Mouse (Mus musculus): Measurements from ENCODE around the gene Tuba1a. TPM values are rescaled to one million over a fixed set of nuclear protein-coding genes. Genes with fewer than 3 reads are reported as not detected.

Tuba1a gene
- polyA plus RNA-seq (2015; fragmentation: Nextera tagmentation; extraction: Ambion mirVana): 97.1 and 109 TPM in 2 replicates

DNA sequence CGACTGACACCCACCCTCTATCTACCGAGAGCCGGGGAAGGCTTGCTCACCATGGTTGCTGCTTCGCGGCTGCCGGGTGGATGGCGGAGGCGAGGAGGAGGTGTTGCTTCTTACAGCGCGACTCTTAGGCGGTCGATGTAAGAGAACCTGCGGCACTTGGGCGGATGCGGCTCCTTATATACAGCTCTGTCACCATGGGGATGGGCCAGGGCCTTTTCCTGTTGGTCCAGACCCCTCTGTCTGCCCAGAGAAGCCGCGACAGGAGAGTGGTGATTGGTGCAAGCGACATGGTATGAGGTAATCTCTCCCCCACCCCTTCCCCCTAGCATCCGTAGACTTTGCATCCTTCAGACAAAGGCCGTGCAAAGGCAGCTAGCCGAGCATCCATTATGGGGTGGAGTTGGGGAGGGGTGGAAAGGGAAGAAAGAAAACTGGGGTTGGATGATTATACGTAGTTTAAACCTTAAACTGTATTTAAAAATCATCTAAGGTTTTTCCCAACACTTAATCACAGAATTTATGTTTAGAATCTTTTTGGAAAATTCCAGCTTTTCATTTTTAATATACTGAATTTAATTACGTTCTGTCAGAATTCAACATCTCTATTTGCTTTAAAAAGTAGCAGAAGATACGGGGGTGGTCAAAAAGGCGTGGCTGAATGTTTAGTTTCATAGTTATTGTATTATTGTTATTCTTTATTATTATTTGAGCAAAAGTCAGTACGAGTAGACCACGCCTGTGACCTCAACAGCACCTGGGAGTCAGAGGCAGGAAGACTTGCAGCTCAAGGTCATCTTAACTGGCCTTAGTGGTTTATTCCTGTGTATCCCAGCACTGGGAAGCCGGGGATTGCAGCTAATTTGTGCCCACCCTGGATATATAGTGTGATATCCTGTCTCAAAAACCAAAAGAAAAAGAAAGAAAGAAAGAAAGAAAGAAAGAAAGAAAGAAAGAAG is at the start of gene Tuba1a, which contains the start of gene Gm49450:
Gene Tuba1a (minus strand): TSS at position 303 of the 956 bp plus-strand sequence.
Gene Gm49450 (minus strand): TSS at position 151 of the 956 bp plus-strand sequence.

DNA sequence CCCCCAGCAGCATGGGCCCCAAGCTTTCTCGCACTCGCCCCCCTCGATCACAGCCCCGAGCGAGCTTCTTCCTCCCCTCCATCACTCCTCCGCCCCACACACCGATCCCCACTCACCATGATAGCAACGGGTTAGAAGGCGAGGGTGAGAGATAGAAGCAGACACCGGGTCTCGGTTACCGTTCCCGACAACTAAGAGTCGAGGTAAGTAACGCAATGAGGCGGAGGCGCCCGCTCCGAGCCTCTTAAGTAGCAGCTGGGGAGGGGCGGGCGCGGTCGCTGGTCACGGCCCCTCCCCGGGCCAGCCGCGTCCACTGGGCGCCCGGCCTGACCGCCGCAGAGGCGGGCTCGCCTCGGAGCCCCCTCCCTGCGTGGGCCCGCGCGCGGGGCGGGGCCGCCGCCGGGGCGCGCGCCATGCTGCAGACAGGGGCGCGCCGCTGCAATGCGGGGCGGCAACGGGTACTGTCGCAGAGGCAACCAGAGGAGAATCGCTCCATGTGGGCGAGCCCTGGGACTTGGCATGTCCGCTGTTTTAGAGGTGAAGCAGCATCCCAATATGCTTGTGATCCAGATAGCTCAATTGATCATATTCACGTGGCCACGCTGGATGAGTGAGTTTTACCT is 19.2 kb downstream of the Tuba1a start, which contains the start of gene Tuba1b:
Gene Tuba1b (minus strand): TSS at position 349 of the 623 bp plus-strand sequence.

DNA sequence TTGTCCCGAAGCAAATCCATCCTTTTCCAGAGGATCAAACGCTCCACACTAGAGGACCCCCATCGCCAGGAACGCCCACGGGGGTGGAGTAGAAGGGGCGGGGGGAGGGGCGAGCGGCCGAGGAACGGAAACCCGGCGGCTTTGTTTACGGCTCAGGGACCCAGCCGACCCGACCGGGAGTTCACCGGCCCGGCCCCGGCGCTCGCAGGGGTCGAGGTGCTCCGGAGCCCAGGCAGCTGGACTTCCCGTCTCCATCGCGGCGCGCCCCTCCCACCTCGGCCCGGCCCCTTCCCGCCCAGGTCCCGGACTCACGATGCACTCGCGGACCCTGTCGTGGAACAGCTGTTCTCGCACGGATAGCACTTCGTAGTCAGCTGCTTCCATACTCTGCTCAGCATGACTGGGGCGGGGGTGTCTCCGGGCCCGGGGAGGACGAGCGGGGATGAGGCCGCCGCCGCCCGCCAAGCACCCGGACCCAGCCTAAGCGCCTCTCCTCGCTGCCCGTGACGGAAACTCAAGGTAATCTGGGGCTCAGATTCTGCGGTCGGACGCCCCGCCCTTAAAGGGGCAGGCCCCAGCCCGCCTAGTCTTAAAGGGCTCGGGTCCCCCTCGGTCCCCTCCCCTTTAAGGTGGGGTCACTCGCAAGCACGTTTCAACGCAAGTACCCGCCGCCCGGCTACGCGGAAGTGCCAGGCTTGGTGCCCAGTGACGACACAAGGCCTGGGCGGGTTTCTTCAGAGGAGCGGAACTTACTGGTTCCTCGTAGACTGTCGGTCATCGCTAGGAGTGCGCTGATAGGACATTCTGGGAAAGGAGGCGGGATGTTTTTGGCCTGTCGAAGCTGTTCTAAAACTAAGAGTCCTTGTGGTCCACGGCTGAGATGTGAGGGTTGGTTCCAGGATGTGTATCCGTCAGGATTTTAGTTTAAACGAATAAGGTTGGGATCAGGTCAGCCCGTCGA is 35.7 kb downstream of the Tuba1a start, which contains the start of gene Lmbr1l:
Gene Lmbr1l (minus strand): TSS at position 694 of the 961 bp plus-strand sequence.

Other genes starting within 250 kb of the Tuba1a start
- 0.18 TPM in 1 of 2 replicates, not detected in the other for gene Ccdc65, start 245.5 kb downstream of the Tuba1a start, polyA plus RNA-seq (2015; fragmentation: Nextera tagmentation; extraction: Ambion mirVana)
- gene Fkbp11, start 225.5 kb downstream of the Tuba1a start, polyA plus RNA-seq (2015; fragmentation: Nextera tagmentation; extraction: Ambion mirVana): 15.8 and 16.0 TPM in 2 replicates
- 12.4 and 15.3 TPM in 2 replicates for gene Arf3, start 190.5 kb downstream of the Tuba1a start, polyA plus RNA-seq (2015; fragmentation: Nextera tagmentation; extraction: Ambion mirVana)
- 0.05 and 0.08 TPM in 2 replicates for gene Wnt10b, start 175.6 kb downstream of the Tuba1a start, polyA plus RNA-seq (2015; fragmentation: Nextera tagmentation; extraction: Ambion mirVana)
- gene Wnt1, start 163.8 kb downstream of the Tuba1a start, polyA plus RNA-seq (2015; fragmentation: Nextera tagmentation; extraction: Ambion mirVana): not detected in 2 replicates
- 0.02 TPM in 1 of 2 replicates, not detected in the other for gene Ddn, start 144.2 kb downstream of the Tuba1a start, polyA plus RNA-seq (2015; fragmentation: Nextera tagmentation; extraction: Ambion mirVana)
- gene Prkag1, start 122.2 kb downstream of the Tuba1a start, polyA plus RNA-seq (2015; fragmentation: Nextera tagmentation; extraction: Ambion mirVana): 98.2 and 100 TPM in 2 replicates
- 8.7 and 9.7 TPM in 2 replicates for gene Kmt2d, start 82.5 kb downstream of the Tuba1a start, polyA plus RNA-seq (2015; fragmentation: Nextera tagmentation; extraction: Ambion mirVana)
- gene Rhebl1, start 59.2 kb downstream of the Tuba1a start, polyA plus RNA-seq (2015; fragmentation: Nextera tagmentation; extraction: Ambion mirVana): 7.1 and 7.7 TPM in 2 replicates
- 0.46 and 0.58 TPM in 2 replicates for gene Dhh, start 55.2 kb downstream of the Tuba1a start, polyA plus RNA-seq (2015; fragmentation: Nextera tagmentation; extraction: Ambion mirVana)
- gene Lmbr1l, start 35.5 kb downstream of the Tuba1a start, polyA plus RNA-seq (2015; fragmentation: Nextera tagmentation; extraction: Ambion mirVana): 6.4 and 8.6 TPM in 2 replicates
- 1,054 and 1,116 TPM in 2 replicates for gene Tuba1b, start 19.1 kb downstream of the Tuba1a start, polyA plus RNA-seq (2015; fragmentation: Nextera tagmentation; extraction: Ambion mirVana)
- gene Gm49450, start 152 bp downstream of the Tuba1a start, polyA plus RNA-seq (2015; fragmentation: Nextera tagmentation; extraction: Ambion mirVana): not detected in 2 replicates
- 222 and 241 TPM in 2 replicates for gene Tuba1c, start 76.2 kb upstream of the Tuba1a start, polyA plus RNA-seq (2015; fragmentation: Nextera tagmentation; extraction: Ambion mirVana)
- gene Prph, start 101.5 kb upstream of the Tuba1a start, polyA plus RNA-seq (2015; fragmentation: Nextera tagmentation; extraction: Ambion mirVana): 1.5 and 1.8 TPM in 2 replicates
- gene Troap, start 120.9 kb upstream of the Tuba1a start, polyA plus RNA-seq (2015; fragmentation: Nextera tagmentation; extraction: Ambion mirVana): 18.9 and 20.9 TPM in 2 replicates
- gene C1ql4, start 134.1 kb upstream of the Tuba1a start, polyA plus RNA-seq (2015; fragmentation: Nextera tagmentation; extraction: Ambion mirVana): not detected in 2 replicates
- gene Dnajc22, start 139.5 kb upstream of the Tuba1a start, polyA plus RNA-seq (2015; fragmentation: Nextera tagmentation; extraction: Ambion mirVana): not detected in 2 replicates
- 6.1 and 6.6 TPM in 2 replicates for gene Spats2, start 172.2 kb upstream of the Tuba1a start, polyA plus RNA-seq (2015; fragmentation: Nextera tagmentation; extraction: Ambion mirVana)

All from spleen, postnatal 0 days (tissue).